Mouse (Mus musculus) macrophage (primary cell): ENCODE results near the gene Krr1. TPM values are rescaled to one million over a fixed set of nuclear protein-coding genes. Genes with fewer than 3 reads are reported as not detected.

Source experiments
- H3K27ac ChIP-seq: fragments of 350-480 bp; formaldehyde crosslinking; 2 replicates; pipeline ENCODE4 v1.9.0; 2021
- H3K36me3 ChIP-seq: fragments of 350-480 bp; formaldehyde crosslinking; 2 replicates; pipeline ENCODE4 v1.9.0; 2021; ENCODE audit errors: inconsistent target
- H3K4me3 ChIP-seq: fragments of 350-480 bp; formaldehyde crosslinking; 2 replicates; pipeline ENCODE4 v1.9.0; 2021; ENCODE audit errors: inconsistent target
- H3K79me2 ChIP-seq: fragments of 350-480 bp; formaldehyde crosslinking; 2 replicates; pipeline ENCODE4 v1.9.0; 2021; ENCODE audit errors: inconsistent target
- WGBS: methylation state at CpG from one replicate; pipeline ENCODE4 v1.1.7; 2026; ENCODE audit warnings: inconsistent platforms; ENCODE audit not compliant: missing documents; 5-methylcytosine and 5-hydroxymethylcytosine counted together
- polyA plus RNA-seq: library from polyadenylated mRNA; stranded (reverse); fragments of 250-400 nt; gene quantifications from 3 replicates; pipeline ENCODE4 v1.2.4, GENCODE M21; 2018; ENCODE audit warnings: inconsistent platforms
- total RNA-seq, 78 experiments: library from RNA; depleted of rRNA; stranded (reverse); fragments of 250-400 nt; gene quantifications; 1 replicate in 9 of 78; 2 replicates in 24 of 78; 3 replicates in 43 of 78; 4 replicates in 2 of 78; pipeline ENCODE4 v1.2.4; 2018; ENCODE audit warnings: inconsistent platforms in 56 of 78

The Krr1 gene
- 10 to 100 TPM in 22 of 26 experiments, 1 to 10 TPM in 4; 3.8 to 30.5 (median 14.8) TPM for total RNA-seq (2018; cell fraction: chromatin; rRNA removed)
- 10 to 100 TPM in 24 of 26 experiments, 1 to 10 TPM in 2; 7.9 to 18.8 (median 15.6) TPM for total RNA-seq (2018; cell fraction: cytosol; rRNA removed)
- 10 to 100 TPM in 18 of 26 experiments, 1 to 10 TPM in 8; 6.6 to 26.5 (median 12.3) TPM for total RNA-seq (2018; cell fraction: nucleus; rRNA removed)
- 13.5 to 21.4 TPM (median 17.3 TPM) in 3 replicates for polyA plus RNA-seq

DNA sequence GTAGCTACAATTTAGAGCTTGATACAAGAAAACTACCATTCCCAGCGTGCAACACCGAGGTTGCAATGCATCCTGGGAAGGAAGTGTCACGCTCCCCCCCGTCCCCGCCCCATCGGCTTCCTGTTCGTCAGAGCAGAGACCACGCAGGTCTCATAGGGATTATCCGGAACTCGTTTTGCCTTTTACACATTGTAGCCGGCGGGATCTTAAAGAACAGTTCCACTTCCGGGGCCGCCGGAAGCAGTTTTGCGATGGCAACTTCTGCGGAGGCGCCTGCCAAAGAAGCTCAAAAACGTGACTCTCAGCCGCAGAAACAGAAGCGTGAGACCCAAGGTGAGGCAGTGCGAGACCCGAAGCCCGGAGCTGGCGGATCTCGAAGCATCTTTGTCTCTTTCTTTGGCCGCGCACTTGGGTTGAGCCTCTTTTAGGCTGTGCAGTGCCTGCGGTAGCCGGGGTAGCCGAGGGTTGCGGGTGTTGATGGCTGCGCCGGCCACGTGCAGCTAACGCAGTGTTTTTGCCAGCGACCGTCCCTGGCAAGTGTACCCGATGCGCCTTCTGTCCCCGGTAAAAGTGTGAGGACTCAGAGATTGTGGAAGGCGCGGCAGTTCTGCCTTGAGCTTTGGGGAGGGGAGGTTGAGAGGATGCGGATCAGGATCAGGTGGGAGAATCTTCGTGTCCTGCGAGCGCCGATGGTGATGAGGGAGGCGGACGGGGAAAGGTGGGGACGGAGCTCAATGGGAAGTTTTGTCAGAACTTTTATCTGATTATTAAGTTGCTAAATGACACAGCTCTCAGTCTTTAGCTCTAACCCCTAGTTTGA is at the start of gene Krr1:
Gene Krr1, plus strand, starts transcription at position 123 of the 820 bp plus-strand sequence.
- peak within 1 kb of the TSS; percentile 59 for H3K27ac ChIP-seq
- WGBS: 0% methylated on average over 47 of the region's 51 CpGs

DNA sequence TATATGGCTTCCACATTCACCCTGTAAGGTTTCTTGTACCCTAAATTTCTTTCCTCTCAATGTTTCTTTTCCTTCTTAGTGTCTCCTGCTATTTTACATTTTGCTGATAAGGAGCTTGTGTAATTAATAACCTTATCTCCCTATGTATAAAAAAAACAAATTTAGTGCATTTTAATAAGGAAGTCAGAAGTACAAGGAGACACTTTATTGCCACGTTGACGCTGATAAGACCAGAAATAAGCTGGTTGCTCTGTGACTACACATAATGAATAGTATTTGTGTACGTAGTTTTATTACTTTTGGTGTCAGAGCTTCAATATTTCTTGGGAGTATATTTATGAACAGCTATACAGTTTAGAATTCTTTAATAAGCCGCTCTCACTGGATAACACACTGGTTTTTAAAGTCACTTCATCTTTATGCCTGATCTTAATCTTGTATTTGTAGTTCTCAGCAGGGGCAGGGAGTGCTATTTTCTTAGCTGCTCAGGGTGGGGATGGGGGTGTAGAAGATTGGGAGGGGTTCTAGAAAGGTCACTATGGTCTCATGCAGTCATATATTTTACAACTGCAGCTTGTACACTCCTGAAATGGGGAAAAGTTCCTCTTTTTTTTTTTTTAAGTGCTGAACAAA is 48.8 kb upstream of the Krr1 start:
- H3K79me2 ChIP-seq: no peaks in the 10 kb centered on the region
- 93% methylated on average over 4 of the region's 4 CpGs for WGBS
- H3K27ac ChIP-seq: no peak overlapping the region
- no peaks in the 10 kb centered on the region for H3K36me3 ChIP-seq
- H3K4me3 ChIP-seq: no peak overlapping the region

More for the DNA sequence above, at the start of gene Krr1:
- Histone ChIP-seq H3K36me3 (peaks cover 21% of the 10 kb centered on the region; the same call in 1 of the 2 replicates), H3K79me2 (peaks cover 52% of the 10 kb centered on the region), H3K4me3 (peak within 1 kb of the TSS; percentile 97)

DNA sequence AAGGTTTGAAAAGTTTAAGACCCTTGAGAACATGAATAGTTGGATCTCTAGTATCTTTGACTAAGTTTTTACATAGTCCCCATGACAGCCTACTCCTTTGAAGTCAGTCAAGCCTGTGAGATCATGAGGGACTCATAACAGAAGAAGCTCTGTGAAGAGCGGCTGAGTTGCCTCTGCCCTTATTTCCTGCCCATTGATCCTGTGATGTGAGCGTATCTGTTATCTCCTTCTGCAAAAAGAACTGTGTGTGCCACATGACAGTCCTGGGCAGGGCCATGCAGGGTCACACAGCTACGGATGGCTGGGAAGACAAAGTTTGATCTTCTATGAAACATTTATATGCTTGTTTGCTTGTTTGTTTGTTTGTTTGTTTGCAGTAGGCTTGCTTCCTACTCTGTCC is 48.3 kb upstream of the Krr1 start:
- WGBS: 76% methylated on average over 3 of the region's 3 CpGs
- Histone ChIP-seq H3K79me2 (no peaks in the 10 kb centered on the region), H3K36me3 (no peaks in the 10 kb centered on the region), H3K27ac (no peak overlapping the region), H3K4me3 (no peak overlapping the region)

DNA sequence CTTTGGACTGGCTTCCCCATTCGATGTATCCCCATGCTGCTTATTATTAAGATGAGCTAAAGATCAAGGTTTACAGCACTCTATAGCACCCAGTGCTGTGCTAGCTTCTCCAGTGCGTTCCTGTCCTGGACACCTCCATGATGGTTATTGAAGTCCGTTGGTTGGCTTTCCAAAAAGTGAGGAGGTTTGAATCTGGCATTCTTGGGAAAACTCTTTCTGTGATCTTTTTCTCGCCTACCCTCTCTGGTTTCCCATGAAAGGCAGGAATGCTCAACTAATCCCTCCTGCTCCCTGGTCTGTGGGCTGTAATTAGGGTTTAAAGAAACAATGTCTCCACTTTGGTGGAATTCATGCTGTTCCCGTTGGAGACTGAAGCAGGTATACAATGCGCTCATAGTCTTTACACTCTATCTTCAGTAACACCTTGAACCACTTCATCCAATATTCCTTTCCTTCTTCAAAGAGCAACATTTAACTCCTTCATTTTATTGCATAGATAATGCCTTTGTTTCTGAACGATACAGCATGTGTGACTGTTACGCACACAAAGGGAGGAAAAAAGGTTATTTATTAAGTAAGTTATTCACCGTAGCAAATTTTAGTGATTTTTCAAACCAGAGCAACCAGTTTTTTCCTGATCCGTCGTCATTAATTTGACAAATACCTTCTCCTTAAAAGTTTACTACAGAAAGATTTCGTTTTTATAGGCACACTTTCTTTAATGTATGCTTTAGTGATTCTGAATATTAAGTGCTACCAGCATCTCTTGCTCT is 47.6 kb upstream of the Krr1 start:
- no peak overlapping the region for H3K27ac ChIP-seq
- no peaks in the 10 kb centered on the region for H3K79me2 ChIP-seq
- H3K36me3 ChIP-seq: no peaks in the 10 kb centered on the region
- no peak overlapping the region for H3K4me3 ChIP-seq
- WGBS: 68% methylated on average over 12 of the region's 12 CpGs

DNA sequence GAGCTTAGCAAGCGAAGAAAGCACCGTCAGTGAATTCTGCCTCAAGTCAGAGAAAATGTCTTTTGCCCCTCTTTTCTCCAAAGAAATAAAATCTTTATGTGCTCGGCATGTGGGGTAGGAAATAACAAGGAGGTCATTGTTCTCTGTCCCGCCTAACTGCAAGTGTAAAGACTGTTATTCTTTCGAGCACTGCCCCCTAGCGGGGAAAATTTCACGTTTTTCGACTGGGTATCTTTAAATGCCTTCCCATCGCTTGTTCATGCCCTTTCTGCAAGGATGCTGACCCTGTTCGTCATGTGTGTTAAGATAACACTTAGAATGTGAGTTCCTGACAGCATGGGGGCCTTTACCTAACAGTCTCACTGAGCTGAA is 47.0 kb upstream of the Krr1 start:
- 9% methylated on average over 10 of the region's 10 CpGs for WGBS
- no peaks in the 10 kb centered on the region for H3K79me2 ChIP-seq
- no peaks in the 10 kb centered on the region for H3K36me3 ChIP-seq
- no peak overlapping the region for H3K27ac ChIP-seq
- no peak overlapping the region for H3K4me3 ChIP-seq

DNA sequence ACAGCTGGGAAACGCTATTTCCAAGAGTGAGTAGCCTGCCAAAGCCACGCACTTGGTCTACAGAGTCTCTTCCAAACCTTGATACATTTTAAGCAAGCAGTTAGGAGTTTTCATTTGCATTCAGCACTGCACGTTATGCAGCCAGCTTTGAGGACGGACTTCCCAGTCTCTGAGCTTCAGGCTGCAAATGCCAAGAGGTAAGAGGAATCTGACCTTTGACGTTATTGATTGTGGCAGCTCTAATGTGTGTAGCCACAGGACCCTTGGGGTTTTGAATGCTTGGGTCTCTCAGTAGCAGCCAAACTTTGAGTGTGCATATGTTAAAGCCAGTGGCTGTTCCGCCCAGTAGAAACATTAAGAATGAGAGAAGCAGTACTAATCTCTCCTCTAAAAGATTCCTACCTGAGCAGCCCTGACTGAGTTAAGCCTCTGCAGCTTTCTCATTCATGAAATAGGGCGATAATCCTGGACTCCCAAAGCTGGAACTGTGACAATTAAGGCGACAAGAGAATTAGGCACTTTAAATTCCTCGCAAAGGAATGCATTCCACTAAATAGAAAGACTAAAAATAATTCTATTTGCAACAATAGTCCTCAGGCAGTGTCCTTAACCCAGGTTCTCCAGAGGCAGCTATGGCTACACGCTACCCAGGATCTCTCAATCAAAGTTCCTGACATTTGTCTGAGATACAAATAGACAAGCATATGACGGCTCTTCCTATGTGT is 39.7 kb upstream of the Krr1 start:
- H3K27ac ChIP-seq: no peak overlapping the region
- no peaks in the 10 kb centered on the region for H3K36me3 ChIP-seq
- no peak overlapping the region for H3K4me3 ChIP-seq
- H3K79me2 ChIP-seq: no peaks in the 10 kb centered on the region
- WGBS: 89% methylated on average over 11 of the region's 11 CpGs

- WGBS: 93% methylated on average over 2 of the region's 2 CpGs
- no peaks in the 10 kb centered on the region for H3K36me3 ChIP-seq
- H3K27ac ChIP-seq: no peak overlapping the region
- H3K79me2 ChIP-seq: no peaks in the 10 kb centered on the region
- no peak overlapping the region for H3K4me3 ChIP-seq
These were observed 37.3 kb upstream of the Krr1 start for GRCm38 (mm10) chr10:111935207-111935606.

- Histone ChIP-seq H3K36me3 (no peaks in the 10 kb centered on the region), H3K79me2 (no peaks in the 10 kb centered on the region), H3K4me3 (no peak overlapping the region), H3K27ac (no peak overlapping the region)
- WGBS: 87% methylated on average over 3 of the region's 4 CpGs
These were observed 36.4 kb upstream of the Krr1 start for GRCm38 (mm10) chr10:111936021-111936420.

DNA sequence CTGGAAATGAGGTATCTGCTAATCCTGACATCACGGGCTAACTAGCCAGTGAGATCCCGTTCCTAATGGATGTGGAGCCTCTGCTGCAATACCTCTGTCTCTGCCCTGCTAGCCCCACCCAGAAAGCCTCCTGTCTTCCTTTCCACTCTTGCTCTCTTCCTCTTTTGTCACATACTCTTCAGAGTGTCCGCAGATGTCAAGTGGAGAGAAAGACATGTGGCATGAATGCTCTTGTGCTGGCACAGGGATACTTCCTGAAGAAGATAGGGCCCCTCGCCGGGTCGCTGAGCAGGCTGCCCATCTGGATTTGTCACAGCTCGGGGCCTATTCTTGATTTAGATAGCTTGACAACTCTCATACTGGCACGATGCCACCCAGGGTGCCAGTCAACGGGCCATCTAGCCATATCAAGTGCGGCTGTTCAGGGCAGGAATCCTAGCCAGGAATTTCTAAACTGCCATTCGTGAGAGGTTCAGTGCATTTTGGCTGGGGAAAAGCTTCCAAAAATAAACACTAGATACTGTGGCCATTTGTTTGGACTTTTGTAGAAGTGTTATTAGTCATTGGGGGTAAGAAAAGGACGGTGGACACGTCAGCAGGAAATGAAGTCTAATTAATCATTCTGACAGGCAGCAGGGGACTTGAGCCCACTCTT is 35.8 kb upstream of the Krr1 start:
- H3K79me2 ChIP-seq: no peaks in the 10 kb centered on the region
- H3K4me3 ChIP-seq: no peak overlapping the region
- H3K36me3 ChIP-seq: no peaks in the 10 kb centered on the region
- WGBS: 52% methylated on average over 13 of the region's 13 CpGs
- no peak overlapping the region for H3K27ac ChIP-seq

DNA sequence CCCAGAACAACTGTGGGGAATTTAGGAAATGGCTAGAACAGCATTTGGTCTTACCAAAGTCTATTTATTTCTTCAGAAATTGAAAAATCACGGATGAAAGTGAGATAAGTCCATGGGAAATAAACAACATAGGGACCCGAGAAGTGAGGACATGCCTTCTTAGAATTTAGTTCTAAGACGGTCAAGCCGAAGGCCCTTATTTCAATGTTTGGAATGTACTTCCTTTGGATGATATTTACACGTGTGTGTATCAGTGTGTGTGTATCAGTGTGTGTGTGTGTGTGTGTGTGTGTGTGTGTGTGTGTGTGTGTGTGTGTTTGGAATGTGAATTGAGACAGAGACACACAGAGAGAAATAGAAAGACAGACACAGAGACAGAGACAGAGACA is 35.3 kb upstream of the Krr1 start:
- WGBS: 85% methylated on average over 5 of the region's 5 CpGs
- Histone ChIP-seq H3K4me3 (no peak overlapping the region), H3K36me3 (no peaks in the 10 kb centered on the region), H3K27ac (no peak overlapping the region), H3K79me2 (no peaks in the 10 kb centered on the region)

DNA sequence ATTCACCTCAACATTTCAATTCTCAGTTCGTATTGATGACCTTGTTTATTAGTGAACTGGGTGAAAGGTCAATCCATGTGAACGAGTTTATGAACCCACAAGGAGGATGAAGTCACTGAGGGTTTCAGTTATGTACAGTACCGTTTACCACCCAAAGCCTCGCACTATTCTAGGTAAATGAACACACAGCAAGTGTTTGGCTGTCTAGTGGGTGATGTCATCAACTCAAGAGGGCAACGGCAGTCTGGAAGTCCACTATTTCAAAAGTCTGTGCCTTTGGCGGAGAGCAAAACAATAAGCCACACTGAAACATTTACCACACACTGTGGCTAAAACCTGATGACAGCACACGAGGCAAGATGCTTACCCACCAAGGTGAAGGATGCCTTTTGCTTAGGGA is 29.4 kb upstream of the Krr1 start:
- WGBS: 81% methylated on average over 7 of the region's 7 CpGs
- Histone ChIP-seq H3K79me2 (no peaks in the 10 kb centered on the region), H3K27ac (no peak overlapping the region), H3K4me3 (no peak overlapping the region), H3K36me3 (no peaks in the 10 kb centered on the region)

- no peak overlapping the region for H3K27ac ChIP-seq
- no peaks in the 10 kb centered on the region for H3K36me3 ChIP-seq
- no peak overlapping the region for H3K4me3 ChIP-seq
- no peaks in the 10 kb centered on the region for H3K79me2 ChIP-seq
- WGBS: 80% methylated on average over 3 of the region's 3 CpGs
These were observed 26.9 kb upstream of the Krr1 start for GRCm38 (mm10) chr10:111945563-111945962.

- H3K36me3 ChIP-seq: no peaks in the 10 kb centered on the region
- H3K79me2 ChIP-seq: no peaks in the 10 kb centered on the region
- 93% methylated on average over 1 of the region's 1 CpGs for WGBS
- no peak overlapping the region for H3K27ac ChIP-seq
- no peak overlapping the region for H3K4me3 ChIP-seq
These were observed 24.4 kb upstream of the Krr1 start for GRCm38 (mm10) chr10:111948041-111948440.

DNA sequence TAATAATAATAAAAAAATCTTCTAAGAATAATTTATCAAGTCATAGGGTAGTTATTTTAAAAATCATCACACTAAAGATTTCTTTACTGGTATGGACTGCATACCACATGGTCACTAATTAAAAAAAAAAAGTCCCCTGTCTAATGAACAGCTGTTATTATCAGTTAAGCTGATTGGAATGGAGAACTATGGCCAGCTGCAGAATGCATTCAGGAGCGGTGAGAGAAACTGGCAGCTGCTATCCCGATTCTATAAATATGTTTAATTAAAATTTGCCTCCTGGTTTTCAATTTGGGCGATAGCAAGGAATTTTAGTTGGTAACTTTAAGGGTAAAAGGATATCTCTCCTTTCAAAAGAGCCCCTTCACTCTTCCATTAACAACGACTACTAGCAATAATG is 23.5 kb upstream of the Krr1 start:
- WGBS: 75% methylated on average over 4 of the region's 4 CpGs
- Histone ChIP-seq H3K27ac (no peak overlapping the region), H3K36me3 (no peaks in the 10 kb centered on the region), H3K4me3 (no peak overlapping the region), H3K79me2 (no peaks in the 10 kb centered on the region)
